Mouse (Mus musculus) lung, postnatal 36 days (tissue): ENCODE data around the gene Pan3.
A peak's percentile ranks its signal among the peaks of the same experiment; 100 is the strongest.

ENCODE experiments used
- DNase-seq: peaks from one replicate; pipeline ENCODE4 v3.0.0; 2022; ENCODE audit warnings: mixed read lengths

The Pan3 gene

DNA sequence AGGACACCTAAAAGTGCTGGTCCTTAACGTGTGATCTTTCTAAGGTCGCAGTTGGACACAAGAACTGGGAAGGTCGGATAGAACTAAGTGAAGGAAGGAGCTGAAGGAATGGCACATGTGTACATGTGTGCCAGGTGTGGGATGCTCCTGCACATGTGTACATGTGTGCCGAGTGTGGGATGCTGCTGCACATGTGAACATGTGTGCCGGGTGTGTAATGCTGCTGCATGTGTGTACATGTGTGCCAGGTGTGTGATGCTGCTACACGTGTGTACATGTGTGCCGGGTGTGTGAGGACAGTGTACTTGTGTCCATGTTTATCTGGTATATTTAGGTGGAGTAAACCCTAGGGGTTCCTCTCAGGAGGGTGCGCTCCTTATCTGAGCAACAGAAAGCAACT, 3.0 kb downstream of the Pan3 start:
- no peak for DNase-seq

DNA sequence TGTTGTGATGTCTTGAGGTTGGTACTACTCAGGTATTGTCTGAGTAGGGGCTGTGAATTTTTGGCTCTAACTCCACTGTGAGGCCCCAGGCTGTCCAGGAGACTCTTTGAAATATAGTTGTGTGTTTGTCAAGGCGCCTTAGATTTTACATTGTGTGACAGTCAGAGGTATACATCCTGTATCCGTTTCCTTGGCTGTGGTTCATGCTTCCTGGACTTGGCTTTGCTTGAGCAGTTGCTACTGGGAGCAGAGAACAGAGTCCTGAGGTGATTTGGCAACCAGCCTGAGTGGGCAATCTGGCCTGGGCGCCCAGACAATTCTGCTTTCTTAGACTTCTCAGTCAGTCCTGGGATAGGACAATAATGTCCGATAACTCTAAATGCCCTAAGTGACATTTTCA, 5.3 kb downstream of the Pan3 start:
- DNase-seq, result peak; percentile 82

DNA sequence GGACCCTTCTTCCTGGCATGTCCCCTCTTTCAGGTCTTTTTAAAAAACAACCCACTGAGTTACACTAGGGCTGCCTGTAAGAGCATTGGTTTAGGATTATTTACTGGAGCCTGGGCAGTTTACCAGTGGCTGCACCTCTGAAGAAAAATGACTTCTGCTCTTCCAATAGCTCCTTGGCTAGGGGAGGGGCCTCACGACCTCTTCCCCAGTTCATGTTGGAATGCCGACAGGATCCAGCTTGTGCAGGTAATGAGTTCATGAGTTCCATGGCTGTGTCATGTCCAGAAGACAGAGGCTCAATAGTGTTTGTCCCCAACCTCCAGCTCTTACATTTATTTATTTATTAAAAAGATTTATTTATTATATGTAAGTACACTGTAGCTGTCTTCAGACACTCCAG, 5.8 kb downstream of the Pan3 start:
- DNase-seq, result no peak

DNA sequence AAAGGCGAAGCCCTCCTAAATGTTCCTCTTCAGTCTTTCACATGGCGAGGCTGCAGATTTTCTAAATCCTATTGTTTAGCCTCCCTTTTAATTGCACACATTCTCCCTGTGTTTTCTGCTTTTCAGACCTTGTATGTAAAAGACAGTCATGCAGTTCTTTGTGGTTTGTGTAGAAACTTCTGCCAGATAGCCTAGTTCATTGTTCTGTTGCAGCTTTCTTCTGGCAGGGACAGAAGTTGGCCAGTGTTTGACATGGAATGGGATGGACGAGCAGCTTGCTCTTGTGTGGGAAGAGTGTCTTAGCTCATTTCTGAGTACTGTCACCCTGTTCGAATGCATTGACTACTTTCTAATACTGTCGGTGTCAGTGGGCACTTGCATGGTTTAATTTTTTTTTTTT, 6.5 kb downstream of the Pan3 start:
- no peak for DNase-seq

DNA sequence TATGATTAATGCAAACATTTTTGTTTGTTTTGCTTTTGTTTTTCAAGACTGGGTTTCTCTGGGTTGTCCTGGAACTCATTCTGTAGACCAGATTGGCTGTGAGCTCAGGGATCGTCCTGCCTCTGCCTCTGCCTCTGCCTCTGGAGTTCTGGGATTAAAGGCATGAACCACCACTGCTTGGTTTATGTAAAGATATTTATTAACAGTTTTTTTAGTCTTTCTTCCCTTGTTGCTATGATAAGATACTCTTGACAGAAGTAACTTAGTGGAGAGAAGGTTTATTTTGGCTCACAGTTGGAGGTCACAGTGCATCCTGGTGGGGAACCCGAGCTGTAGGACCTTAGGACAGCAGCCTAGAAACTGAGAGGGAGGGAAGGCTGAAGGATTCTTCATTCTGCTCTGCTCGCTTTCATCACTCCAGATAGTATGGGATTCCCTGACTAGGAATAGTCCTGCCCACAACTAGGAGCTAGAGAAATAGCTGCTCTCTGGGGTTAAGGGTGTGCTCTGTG, 11.1 kb downstream of the Pan3 start:
- DNase-seq, result no peak

DNA sequence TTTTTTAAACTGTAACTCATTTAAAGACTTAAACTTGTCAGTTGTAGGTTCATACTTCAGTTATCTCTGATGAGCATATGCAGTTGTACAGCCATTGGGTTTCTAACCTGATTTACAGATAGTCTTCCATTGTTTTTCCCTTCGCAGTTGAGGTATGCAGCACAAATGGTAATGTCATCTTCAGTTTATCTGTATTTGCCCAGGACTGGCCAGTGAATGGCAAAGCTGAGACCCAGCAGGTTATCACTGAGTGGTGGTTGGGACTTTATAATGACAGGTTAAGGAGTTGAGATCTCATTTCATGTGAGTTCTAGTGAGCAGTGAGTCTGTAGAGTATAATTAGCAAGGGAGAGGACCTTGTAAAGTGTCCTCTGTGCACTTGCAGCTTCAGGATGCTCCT, 12.0 kb downstream of the Pan3 start:
- no peak for DNase-seq

DNA sequence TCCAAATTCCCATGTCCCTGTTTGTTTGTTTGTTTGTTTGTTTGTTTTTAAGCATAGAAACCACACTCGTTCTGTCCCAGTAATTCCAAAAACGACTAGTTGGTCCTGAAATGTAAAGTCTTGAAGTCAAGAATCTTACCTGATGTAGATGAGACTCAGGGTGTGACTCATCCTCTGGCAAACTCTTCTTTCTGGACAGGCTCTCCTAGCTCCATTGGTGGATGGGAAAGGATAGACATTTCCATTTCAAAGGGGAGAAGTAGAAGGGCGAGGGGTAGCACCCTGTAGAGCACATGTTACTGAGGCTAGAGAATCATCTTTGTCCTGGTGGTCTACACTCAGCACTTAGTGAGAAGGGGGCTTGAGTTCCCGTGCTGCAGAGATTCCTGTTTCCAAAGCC, 12.8 kb downstream of the Pan3 start:
- no peak for DNase-seq

DNA sequence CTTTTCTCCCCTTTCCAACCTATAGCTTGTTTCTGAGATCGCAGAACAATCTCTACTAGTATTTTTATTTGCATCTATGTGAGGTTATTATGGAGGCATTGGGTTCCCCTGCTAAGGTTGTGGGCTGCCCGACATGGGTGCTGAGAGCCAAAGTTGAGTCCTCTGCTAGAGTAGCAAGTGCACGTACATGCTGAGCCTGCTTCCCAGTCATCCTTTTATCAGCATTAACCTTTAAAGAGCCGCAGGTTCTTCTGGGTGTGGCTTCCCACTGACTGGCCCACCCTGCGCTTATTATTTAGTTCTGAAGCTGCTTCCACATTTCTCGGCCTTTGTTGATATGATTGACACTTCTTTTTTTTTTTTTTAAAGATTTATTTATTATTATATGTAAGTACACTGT, 14.3 kb downstream of the Pan3 start:
- no peak for DNase-seq

DNA sequence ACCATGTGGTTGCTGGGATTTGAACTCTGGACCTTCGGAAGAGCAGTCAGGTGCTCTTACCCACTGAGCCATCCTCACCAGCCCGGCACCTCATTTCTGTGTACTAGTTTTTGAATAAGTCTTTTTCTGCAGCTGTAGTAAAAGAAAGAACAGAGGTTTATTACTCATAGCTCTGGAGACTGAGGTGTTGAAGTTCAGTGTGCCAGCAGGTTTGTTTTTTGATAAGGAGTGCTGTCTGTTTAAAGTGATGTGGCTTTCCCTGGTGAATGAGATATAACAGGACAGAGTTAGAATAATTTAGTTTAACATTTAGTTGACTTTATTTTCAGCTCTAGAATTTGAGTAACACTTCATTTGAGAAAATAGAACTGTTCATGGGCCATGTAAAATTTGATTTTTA, 14.8 kb downstream of the Pan3 start:
- no peak for DNase-seq

DNA sequence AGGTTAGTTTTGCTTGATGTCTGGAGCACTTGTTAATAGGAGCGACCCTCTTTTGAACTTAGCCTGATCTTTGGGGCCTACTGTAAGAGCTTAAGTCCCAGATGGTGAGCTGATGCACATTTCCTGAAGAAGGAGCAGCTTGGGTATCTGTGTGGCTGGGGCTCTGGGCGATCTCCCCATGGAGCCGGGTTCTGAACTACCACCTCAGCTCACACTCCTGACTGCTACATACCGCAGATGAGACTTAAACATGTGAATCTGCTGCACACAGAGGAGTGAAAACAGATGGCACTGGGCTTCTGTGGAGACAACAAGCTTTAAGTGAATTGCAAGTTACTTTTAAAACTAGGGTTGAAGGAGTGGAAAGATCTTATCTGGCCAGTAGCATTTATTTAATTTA, 15.3 kb downstream of the Pan3 start:
- DNase-seq, result no peak

DNA sequence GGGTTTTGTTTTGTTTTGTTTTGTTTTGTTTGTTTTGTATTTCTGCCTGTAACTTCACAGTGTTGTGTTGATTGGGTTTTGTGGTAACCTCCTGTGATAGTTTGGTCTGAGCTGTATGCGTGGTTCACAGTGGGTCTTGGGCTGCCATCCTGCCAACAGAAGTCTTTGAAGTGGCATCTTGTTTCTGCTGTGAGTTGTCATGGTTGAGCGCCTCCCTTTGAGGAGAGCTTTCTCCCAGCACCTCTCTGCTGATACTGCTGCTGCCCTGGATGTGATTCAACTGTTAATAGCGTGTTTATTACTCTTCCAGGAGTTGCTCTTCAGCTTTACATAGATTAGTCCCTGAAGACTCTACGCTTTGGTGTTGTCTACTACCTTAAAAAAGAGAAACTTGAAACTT, 18.6 kb downstream of the Pan3 start:
- DNase-seq, result no peak

DNA sequence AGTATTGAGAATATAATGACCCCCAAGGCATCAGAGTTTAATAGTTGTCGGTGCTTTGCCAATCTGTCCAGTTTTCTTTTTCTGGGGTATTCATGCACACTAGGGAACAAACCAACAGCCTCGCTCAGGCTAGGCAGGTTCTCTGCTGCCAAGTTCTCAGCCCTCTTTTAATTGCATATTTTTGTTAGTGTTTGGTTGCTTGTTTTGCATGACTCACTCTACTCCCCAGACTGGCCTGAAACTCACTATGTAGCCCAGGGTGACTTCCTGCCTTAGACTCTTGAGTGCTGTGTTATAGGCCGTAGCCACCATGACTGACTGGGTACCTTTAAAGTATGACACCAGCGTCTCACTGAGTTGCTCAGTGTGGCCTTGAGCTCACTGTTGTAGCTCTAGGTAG, 19.0 kb downstream of the Pan3 start:
- DNase-seq, result no peak

DNA sequence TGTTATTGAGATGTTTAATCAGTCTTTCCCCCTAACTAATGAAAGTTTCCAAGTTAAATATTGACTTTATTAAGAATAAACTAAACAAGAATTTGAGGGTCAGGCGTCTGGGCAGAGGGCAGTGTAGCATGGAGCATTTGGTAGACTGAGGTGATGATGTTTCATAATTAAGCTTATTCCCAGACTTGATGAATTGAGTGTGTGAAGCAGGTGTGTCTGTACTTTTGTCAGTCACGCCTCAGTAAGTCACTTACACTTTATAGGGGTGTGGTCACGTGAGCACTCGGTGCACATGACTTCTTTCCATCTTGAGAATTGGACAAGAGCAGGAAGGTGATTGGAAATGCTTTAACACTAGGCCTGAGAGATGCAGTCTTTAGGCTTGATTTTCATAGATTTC, 26.5 kb downstream of the Pan3 start:
- peak; percentile 41 for DNase-seq

DNA sequence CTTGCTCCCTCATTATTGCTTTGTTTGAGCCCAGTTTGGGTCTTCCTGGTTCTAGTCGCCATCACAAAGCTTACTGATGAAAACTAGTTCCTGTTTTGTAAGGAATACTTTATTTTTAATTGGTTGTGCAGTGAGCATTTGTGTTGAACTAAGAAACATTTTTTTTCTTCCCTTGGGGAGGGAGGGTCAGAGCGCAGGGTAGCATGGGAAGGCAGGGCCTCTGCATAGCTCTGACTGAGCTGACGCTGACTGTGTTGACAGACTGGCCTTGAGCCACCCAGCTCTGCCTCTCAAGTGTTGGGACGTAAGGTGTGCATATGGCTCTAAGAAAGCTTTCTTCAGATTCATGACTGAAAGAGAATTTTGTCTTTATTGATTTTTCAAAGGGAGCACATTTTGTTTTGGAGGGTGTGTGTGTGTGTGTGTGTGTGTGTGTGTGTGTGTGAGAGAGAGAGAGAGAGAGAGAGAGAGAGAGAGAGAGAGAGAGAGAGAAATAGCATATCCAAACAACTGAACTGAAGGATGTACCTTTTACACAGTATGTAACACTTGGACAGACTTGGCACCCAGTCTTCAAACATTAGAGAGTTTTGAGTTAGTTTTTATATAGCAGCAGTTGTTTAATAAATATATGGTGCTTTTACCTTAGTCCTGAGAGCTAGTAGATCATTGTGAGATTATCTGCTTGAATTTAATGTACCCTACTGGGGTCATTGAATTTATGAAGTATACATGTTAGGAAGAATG, 30.0 kb downstream of the Pan3 start:
- DNase-seq, result peak; percentile 80

DNA sequence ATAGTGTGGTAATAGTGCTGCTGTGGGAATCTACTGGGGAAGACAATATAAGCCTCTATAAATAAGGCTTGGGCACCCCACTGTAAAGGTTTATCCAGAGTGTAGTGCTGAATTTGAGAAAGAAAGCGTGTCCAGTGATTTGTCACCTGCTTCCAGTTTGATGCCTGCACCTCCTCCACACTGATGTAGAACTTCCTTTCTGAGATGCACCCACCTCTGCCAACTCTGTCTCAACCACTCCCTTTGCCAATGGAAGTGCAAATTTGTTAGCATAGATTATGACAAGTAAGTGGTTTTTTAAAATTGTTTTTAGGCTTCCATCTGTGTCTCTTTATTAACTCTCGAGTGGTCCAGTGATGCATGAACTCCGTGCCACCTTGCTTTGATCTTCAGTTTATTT, 33.3 kb downstream of the Pan3 start:
- DNase-seq, result no peak

DNA sequence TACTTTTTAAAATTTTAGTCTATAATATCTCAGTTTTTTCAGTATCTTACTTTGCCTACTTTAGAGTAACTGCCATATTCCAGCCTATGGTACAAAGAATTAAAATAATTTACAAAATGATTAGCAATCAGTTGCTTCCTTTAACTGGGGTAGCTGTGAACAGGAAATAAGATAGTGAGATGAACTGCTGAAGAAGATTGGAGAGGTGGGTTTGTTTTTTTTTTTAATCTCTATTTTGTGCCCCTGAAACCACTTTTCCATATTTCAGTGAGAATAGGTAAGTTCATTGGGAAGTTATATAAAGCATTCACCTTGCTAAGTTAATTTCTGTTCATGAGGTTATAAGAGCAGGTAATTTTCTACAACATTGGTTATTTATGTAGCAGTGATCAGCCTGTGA, 36.4 kb downstream of the Pan3 start:
- DNase-seq, result no peak

DNA sequence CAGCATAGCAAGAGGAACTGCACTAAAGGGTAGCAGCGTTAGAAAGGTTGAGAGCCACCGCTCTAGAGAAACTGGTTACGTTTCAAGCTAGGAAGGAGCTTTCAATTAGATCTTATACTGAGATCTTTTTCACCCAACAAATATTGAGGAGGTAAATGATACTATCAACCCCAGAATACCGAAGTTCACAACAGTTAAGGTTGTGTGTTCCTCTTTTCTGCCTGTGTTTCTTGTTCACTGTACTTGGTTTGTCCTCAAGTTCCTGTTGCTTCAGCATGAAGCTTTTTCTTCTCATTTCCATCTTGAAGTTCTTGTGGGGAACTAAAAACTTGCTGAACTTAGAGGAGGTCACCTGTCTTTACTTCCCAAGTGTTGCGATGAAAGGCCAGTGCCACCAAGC, 41.2 kb downstream of the Pan3 start:
- DNase-seq, result no peak

DNA sequence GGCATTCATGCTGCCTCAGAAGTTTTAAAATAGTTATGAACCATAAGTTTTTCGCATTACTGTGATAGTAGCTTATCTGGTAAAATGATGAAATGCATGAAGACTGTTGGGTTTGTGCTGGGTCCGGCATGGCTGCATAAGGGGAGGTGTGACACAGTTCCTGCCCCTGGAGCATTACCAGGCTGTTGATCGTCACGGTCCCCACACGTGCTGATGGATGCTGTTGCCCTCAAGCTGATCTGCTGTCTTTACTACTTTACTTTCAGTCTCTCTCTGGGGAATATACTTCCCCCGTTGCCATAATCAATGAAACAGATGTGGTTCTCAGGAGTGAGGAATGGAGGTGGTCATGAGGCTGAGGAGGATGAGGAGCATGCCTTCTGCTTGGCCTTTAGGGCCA, 43.1 kb downstream of the Pan3 start:
- no peak for DNase-seq

DNA sequence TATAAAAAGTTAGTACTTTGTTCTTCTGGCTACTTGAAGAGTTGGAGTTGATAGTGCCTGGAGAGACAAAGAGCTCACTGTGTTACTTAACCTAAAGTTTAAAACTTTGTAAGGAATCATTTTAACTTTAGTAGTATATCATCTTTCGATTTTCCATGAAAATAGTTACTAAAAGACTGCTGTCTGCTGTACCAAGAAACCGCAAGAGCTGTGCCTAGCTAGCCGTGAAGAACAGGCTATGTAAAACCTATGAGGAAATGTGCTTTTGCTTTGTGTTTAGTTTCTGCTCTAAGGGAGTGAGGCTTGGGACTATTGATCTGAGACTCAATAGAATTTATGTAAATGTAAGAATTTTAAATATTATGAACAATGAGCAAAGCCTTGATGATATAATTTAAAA, 43.9 kb downstream of the Pan3 start:
- DNase-seq, result no peak

DNA sequence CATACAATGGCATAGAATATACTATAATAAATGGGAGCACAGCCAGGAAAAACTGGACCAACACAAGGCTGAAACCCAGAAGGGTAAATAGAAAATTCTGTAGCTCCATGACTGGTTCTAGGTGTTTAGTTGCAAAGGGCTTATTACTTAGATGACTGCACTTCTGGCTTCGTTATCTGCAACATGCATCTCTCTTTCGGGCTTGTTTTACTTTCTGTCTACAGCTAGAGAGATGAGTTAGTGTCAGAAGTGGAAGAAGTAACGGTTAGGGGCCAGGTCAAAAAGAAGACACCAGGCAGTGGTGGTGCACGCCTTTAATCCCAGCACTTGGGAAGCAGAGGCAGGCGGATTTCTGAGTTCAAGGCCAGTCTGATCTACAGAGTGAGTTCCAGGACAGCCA, 46.1 kb downstream of the Pan3 start:
- no peak for DNase-seq

DNA sequence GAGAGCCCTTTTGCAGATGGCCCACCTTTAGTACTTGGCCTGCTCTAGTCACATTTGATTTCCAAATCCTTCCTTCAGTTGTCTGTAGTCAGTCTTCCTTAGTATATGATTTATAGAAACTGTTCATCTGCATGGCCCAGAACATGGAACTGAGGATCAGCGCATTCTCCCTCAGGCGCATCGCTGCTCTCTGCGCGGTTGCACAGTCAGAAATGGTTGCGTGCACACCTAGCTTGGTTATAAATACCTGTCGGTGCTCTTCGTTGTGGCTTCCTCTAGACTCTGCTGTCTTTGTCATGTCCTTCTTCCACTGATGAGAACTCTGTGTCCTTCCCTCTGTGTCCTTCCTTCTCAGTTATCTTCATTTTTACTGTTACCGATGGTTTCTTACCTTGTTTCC, 47.1 kb downstream of the Pan3 start:
- DNase-seq, result no peak

DNA sequence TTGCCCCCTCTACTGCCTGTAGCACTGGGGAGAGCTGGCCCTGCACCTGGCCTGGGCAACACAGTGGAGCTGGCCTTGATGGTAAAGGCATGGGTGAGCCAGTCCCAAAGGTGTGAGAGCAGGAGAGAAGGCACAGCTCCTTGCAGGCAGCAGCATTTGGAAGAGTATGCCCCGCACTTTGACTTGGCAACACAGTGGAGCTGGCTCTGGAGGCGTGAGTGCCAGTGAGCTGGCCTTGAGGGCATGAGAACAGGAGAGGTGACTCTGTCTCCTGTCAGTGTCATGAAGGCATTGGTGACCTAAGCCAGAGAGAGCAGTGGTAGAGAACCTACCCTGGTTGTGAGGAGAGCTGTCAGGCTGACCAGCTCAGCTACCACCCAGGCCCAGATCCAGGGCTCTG, 49.4 kb downstream of the Pan3 start:
- DNase-seq, result no peak

DNA sequence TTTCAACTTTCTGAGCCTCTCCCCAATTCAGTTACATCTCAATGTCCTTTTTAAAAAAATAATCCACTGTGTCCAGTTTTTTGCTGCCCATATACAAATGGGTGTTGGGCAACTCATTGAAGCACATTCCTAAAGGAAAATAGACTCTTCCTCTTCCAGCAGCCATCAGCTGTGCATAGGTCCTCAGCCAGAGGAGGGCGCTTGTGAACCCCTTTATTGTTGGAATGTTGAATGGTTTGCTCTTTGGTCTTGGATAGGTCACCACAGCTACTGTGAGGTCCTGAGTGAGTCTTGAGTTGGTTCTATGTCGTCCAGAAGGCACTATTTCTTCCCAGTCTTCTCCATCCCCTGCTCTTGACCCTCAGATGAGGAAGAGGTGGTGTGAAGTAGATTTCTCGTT, 54.2 kb downstream of the Pan3 start:
- peak; percentile 59 for DNase-seq

DNA sequence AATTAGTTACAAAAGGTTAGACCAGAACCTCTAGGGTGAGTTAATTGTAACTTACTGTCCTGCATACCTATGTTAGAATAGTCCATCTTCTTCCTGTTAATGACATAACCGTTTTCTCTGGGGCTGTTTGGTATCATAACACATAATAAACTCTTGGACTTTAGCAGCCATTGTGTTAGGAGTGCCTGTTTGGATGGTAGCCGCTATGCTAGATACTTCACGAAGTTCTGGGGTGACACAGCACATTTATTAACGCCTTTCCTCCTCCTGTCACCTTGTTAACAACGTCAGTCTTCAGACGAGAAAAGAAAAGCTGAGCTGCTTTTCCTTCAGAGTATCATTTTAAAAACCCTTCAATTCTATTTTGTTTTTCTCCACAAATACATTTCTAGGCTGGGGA, 59.3 kb downstream of the Pan3 start:
- DNase-seq, result no peak

DNA sequence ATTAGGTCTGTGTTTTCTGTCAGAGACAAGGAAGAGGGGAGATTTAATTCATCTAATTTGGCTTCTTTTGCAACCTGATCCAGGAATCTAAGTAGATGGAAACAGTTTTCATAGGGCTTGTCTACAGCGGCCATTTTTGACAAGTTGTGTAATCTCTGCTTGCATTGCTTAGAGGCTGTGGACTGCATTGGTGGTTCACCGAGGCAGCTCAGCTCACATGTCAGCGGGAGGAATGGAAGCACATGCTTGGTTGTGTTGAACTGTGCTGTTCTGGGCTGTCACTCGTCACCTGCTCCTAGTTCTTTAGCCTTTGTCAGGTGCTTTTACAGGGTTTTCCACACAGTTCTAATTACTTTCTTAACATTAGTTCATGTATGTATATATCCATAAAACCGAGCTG, 60.9 kb downstream of the Pan3 start:
- no peak for DNase-seq

DNA sequence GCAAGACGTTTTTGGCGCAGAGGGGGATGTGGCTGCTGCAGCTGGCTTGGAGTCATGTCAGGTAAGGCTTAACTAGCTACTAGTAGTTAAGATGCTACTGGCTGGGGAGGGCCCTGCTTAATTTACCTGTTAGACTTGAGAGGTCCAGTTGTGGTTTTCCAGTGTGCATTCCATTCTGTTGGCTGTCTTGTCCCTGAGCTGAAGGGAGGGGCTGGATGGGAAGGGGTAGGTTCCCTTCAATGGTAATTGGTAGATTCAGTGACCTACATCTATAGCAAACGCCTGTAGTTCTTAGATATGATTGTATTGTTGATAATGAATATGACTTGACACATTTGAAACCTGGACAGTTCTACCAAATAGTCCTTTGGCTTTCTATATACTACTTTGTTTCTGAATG, 62.5 kb downstream of the Pan3 start:
- DNase-seq, result no peak
